Mouse (Mus musculus): ENCODE results near the gene Tmem82. TPM values are rescaled to one million over a fixed set of nuclear protein-coding genes. Genes with fewer than 3 reads are reported as not detected.

Tmem82 gene
- polyA plus RNA-seq, 1 experiment from 2014 or later = 0.43 TPM

DNA sequence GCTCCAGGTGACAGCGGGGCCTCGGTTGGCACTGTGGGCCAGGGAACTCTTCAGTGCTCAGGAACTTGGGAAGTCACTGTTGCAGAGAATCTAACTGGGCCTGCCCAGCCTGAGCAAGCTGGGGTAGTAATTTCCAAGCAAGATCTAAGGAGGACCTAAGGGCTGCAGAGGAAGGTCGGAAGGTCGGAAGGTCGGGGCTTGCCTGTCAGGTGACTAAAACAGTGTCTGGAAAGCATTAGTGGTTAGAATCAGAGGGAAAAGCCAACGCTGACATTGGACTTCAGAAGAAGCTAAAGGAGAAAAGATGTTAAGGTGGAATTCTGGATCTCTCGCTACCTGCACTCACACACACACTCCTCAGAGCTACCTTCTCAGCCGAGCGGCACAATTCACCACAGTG, 17.6 kb upstream of the Tmem82 start:
- H3K4me3 ChIP-seq = no peak overlapping the region
- no peaks in the 10 kb centered on the region for H3K9me3 ChIP-seq
- no peak overlapping the region for H3K4me2 ChIP-seq (replicated peaks)
- 86% methylated on average over 9 of the region's 9 CpGs for WGBS
- peaks cover 82% of the 10 kb centered on the region for H3K36me3 ChIP-seq
- H3K27ac ChIP-seq = no peak overlapping the region
- no peaks in the 10 kb centered on the region for H3K27me3 ChIP-seq (replicated peaks)
- H3K4me1 ChIP-seq = no peaks in the 10 kb centered on the region
- no peak overlapping the region for H3K9ac ChIP-seq
- ATAC-seq (ENCODE audit: low FRiP score, low read depth) = no peak

DNA sequence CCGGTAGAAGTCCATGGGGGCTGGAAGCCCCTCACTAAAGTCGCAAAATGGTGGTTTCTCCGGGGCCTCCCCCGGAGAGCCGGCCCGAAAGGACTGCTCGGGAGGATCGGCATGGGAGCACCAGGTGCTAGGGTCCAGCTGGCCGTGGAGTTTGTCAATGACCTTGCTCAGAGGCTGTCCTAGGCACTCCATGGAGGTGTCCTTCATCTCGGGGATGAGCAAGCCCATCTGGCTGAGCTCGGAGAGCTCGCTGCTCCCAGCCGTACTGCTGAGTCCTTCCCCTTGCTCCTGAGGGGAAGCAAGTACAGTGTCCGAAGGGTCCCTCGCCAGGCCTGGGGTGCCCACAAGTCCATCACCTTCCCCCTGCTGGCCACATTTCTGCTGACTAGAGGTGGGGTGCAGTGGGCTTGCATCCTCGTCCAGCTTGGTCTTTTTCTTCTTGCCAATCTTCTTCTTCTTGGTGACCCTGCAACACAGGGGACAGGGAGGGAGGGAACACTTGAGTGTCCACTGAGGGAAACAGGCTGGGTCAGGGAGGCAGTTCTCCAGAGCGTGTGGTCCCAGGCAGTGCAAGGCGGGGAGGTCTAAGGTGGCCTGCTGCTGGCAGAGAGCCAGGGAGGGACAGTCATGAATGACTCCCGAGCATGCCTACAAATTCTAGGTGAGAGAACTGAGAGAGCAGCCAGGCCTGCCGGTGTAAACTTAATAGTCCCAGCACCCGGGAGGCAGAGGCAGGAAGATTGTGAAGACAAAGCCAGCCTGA, 13.9 kb upstream of the Tmem82 start:
- 94% methylated on average over 21 of the region's 21 CpGs for WGBS
- no peaks in the 10 kb centered on the region for H3K9me3 ChIP-seq
- no peak for ATAC-seq (ENCODE audit: low FRiP score, low read depth)
- no peak overlapping the region for H3K4me2 ChIP-seq (replicated peaks)
- H3K4me3 ChIP-seq = no peak overlapping the region
- H3K4me1 ChIP-seq = no peaks in the 10 kb centered on the region
- H3K27ac ChIP-seq = no peak overlapping the region
- no peaks in the 10 kb centered on the region for H3K27me3 ChIP-seq (replicated peaks)
- H3K9ac ChIP-seq = no peak overlapping the region
- peaks cover 84% of the 10 kb centered on the region for H3K36me3 ChIP-seq

DNA sequence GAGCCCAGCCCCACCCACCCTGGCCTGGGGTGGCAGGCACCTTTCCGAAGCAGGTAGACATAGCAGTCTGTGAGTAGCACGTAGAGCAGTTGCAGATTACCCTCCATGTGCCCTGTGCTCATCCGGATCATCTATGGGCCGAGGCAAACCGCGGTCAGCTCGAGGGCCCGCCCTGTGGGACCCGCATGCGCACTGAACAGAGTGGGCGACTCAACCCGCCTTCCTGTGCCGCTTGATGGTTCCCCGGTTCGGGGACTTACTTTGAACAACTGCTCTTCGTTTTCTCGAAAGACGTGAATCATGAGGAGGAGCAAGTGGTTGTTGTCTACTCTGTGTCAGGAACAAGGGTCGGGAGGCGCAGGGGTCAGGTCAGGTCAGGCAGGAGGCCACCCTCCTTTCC, 12.8 kb upstream of the Tmem82 start:
- no peaks in the 10 kb centered on the region for H3K27me3 ChIP-seq (replicated peaks)
- H3K27ac ChIP-seq = no peak overlapping the region
- H3K9me3 ChIP-seq = no peaks in the 10 kb centered on the region
- H3K9ac ChIP-seq = no peak overlapping the region
- peaks cover 81% of the 10 kb centered on the region for H3K36me3 ChIP-seq
- H3K4me3 ChIP-seq = no peak overlapping the region
- 95% methylated on average over 20 of the region's 20 CpGs for WGBS
- ATAC-seq (ENCODE audit: low FRiP score, low read depth) = no peak
- no peak overlapping the region for H3K4me2 ChIP-seq (replicated peaks)
- H3K4me1 ChIP-seq = no peaks in the 10 kb centered on the region

DNA sequence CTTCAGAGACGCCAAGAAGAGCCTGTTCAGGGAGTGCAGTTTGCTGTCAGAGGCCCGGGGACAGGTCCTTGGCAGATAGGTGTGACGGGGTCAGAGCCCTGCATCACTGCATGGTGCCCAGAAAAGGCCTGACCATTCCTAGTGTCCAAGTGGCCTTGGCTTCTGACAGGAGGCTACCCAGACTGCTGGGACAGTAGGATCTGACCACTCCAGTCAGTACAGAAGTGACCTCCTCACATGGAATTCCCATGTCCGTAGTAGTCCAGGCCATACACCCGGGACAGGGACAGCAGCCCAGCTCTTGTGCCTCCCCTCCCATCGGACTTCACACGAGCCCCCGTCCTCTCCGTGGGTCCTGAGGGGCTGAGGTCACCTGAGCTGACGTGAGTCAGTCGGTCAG, 11.6 kb upstream of the Tmem82 start:
- Histone ChIP-seq H3K36me3 (peaks cover 83% of the 10 kb centered on the region), H3K4me3 (no peak overlapping the region), H3K27ac (no peak overlapping the region), H3K4me2 (replicated peaks) (no peak overlapping the region), H3K27me3 (replicated peaks) (no peaks in the 10 kb centered on the region), H3K9me3 (no peaks in the 10 kb centered on the region), H3K4me1 (no peaks in the 10 kb centered on the region), H3K9ac (no peak overlapping the region)
- ATAC-seq (ENCODE audit: low FRiP score, low read depth) = no peak
- 95% methylated on average over 11 of the region's 11 CpGs for WGBS

DNA sequence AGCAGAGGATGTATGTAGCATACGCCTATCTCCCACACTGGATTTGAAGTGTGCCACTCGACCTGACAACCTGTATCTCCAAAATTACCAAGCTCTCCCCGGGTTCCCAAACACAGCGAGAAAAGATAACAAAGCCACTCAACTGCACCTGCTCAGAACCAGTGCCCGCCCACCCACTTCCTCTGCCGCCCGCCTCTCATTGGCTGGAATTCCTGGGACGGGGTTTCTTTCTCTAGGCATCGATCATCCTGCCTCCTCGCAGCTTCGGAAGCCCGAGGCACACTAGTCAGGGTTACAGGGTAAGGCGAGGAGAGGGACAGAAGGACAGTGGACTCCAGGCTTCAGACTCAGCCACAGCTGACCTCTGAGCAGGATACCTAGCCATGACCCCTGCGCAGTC, 10.2 kb upstream of the Tmem82 start:
- WGBS = 83% methylated on average over 14 of the region's 14 CpGs

DNA sequence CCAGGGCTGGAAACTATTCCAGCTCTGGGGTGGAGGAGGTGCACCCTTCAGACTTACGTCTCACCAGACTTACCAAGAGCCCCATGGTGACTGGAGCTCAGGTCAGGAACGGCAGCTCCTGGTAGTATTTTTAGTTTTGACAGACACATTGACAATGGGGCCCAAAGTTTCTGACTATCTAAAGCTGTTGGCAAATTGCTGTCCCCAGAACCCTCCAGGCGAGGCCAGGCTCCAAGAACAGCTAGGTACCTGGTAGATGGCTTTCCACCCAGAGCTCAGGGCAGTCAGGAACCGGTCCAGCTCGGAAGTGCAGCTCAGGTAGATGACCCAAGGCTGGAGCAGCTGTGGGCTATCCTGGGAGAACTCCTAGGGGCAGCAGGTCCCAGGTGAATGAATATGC, 9.1 kb upstream of the Tmem82 start:
- H3K27me3 ChIP-seq (replicated peaks) = no peaks in the 10 kb centered on the region
- H3K9me3 ChIP-seq = no peaks in the 10 kb centered on the region
- peaks cover 64% of the 10 kb centered on the region for H3K36me3 ChIP-seq
- ATAC-seq (ENCODE audit: low FRiP score, low read depth) = no peak
- no peak overlapping the region for H3K4me3 ChIP-seq
- H3K9ac ChIP-seq = no peak overlapping the region
- peaks cover 4% of the 10 kb centered on the region; the same call in 1 of the 2 replicates for H3K4me1 ChIP-seq
- H3K27ac ChIP-seq = no peak overlapping the region
- no peak overlapping the region for H3K4me2 ChIP-seq (replicated peaks)
- WGBS = 90% methylated on average over 5 of the region's 5 CpGs

More for the DNA sequence above, 10.2 kb upstream of the Tmem82 start:
- ATAC-seq (ENCODE audit: low FRiP score, low read depth) = no peak
- Histone ChIP-seq H3K9ac (no peak overlapping the region), H3K4me3 (no peak overlapping the region), H3K4me1 (no peaks in the 10 kb centered on the region), H3K4me2 (replicated peaks) (no peak overlapping the region), H3K27ac (no peak overlapping the region; the same call in 1 of the 2 replicates), H3K36me3 (peaks cover 76% of the 10 kb centered on the region), H3K9me3 (no peaks in the 10 kb centered on the region), H3K27me3 (replicated peaks) (no peaks in the 10 kb centered on the region)

DNA sequence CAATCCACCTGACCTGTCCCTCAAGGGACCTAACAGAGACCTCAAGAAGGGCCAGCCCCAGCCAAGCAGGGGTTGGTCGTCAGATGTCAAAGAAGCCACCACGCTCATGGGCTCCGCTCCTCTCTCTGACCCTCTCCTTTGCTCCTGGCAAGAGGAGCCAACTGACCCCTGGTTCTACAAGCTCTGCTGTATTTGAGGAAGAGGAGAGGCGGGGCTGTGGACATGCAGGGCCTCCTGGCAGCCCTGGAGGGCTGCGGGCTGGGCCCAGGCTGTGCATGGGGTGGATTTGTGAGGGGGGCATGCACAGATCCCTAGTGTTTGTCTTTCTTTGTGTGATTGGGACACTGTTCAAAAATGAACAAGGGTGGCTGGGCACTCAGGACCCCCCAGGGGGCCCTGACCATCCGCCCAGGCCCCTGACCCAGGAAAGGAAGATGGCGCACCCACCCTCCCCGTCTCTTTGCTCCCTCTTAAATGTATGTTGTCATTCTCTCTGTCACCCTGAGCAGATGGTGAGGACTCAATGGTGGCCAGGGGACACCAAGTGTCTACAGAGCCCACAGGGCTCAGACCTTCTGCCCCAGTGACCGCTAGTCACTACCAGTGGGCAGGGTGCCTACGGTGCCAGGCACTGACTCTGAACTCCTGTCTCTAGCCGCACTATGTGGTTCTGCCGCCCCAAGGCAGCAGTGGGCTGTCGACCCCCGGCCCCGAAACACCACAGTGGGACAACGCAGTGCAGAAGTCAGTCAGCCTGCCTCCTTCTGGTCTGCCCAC, 7.5 kb upstream of the Tmem82 start:
- no peak overlapping the region for H3K27ac ChIP-seq
- ATAC-seq (ENCODE audit: low FRiP score, low read depth) = no peak
- H3K9me3 ChIP-seq = no peaks in the 10 kb centered on the region
- H3K36me3 ChIP-seq = peaks cover 49% of the 10 kb centered on the region
- WGBS = 90% methylated on average over 16 of the region's 16 CpGs
- H3K4me2 ChIP-seq (replicated peaks) = no peak overlapping the region
- H3K9ac ChIP-seq = no peak overlapping the region
- H3K4me3 ChIP-seq = no peak overlapping the region
- H3K4me1 ChIP-seq = peaks cover 4% of the 10 kb centered on the region; the same call in 1 of the 2 replicates
- H3K27me3 ChIP-seq (replicated peaks) = no peaks in the 10 kb centered on the region

DNA sequence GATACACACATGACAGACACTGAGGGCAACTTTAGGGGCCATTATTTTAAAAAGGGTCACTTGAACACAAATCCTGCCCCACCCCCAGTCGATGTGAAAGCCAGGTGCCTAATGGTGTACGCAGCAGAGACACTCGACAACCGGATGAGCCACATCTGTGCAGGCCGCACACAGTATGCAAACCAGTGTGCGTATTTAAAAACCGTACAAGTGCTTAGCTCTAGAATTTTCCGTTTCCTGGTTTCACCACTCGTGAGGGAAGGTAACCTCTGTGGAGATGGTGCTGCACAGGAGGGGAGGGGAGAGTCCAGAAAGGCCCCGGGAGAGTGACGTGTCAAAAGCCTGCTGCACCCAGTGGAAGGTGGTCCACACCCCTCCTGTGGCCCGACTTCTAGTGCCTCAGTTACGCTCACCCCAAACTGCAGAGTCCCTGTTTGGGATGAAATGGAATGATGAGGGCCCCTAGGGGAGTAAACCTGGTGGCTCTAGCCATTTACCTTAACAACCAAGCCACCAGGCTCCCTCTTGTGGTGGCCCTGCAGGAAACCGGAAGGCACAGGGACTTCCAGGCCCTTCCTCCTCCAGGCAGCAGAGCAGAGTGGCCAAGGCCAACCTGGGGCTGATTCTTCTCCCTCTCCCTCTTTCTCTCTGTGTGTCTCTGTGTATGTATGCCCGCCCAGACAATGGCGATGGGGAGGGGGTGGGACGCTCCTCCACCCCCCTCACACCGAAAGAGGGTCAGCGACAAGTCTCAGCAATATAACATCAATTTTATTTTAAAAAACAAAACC, 6.7 kb upstream of the Tmem82 start:
- H3K4me1 ChIP-seq = peaks cover 4% of the 10 kb centered on the region; the same call in 1 of the 2 replicates
- peaks cover 41% of the 10 kb centered on the region for H3K36me3 ChIP-seq
- WGBS = 80% methylated on average over 19 of the region's 19 CpGs
- H3K9ac ChIP-seq = no peak overlapping the region
- H3K9me3 ChIP-seq = no peaks in the 10 kb centered on the region
- H3K4me2 ChIP-seq (replicated peaks) = no peak overlapping the region
- H3K27ac ChIP-seq = no peak overlapping the region
- ATAC-seq (ENCODE audit: low FRiP score, low read depth) = no peak
- H3K4me3 ChIP-seq = no peak overlapping the region
- no peaks in the 10 kb centered on the region for H3K27me3 ChIP-seq (replicated peaks)

DNA sequence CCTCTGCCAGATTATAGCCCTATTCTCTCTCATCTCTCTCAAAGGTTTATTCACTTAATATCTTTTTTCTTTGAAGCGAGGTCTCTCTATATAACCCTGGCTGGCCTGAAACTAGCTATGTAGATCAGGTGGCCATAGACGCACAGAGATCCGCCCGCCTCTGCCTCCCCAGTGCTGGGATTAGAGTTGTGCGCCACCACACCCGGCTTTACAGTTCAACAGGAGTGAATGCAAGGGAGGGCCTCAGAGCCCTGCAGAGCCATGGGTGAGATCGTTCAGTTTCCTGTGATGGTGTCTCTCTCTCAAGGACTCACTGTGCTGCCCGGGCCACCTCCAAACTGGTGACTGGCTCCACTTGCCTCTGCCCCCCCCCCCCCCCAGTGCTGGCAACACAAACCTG, 5.7 kb upstream of the Tmem82 start:
- Histone ChIP-seq H3K27ac (no peak overlapping the region), H3K4me3 (no peak overlapping the region), H3K27me3 (replicated peaks) (no peaks in the 10 kb centered on the region), H3K9me3 (no peaks in the 10 kb centered on the region), H3K9ac (no peak overlapping the region), H3K4me1 (peaks cover 4% of the 10 kb centered on the region; the same call in 1 of the 2 replicates), H3K4me2 (replicated peaks) (no peak overlapping the region), H3K36me3 (peaks cover 31% of the 10 kb centered on the region)
- ATAC-seq (ENCODE audit: low FRiP score, low read depth) = no peak
- WGBS = 93% methylated on average over 8 of the region's 8 CpGs

DNA sequence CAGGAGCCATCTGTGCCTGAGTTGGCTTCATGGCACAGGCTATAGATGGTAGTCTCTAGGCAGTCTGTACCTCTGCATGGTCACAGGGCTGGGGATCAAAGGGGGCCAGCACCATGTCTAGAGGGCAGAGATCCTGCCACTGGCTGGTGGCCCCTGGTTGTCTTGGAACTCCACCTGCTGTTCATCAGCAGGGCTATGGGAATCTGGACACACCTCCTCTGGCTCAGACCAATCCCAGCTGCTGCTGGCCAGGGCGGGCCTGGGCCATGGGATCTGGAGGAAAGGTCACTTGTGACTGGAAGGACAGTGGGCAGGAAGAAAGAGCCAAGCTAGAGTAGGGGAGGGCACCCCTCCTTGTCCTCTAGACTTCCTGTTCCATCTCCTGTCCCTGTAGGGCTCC, 5.2 kb upstream of the Tmem82 start, which contains the start of gene Slc25a34:
Gene Slc25a34 (minus strand): TSS at position 156 of the 400 bp plus-strand sequence.
- 65% methylated on average over 1 of the region's 1 CpGs for WGBS
- H3K4me2 ChIP-seq (replicated peaks) = no peak within 1 kb of the TSS
- no peak for ATAC-seq (ENCODE audit: low FRiP score, low read depth)
- H3K27ac ChIP-seq = no peak within 1 kb of the TSS
- H3K36me3 ChIP-seq = peaks cover 26% of the 10 kb centered on the region
- H3K9ac ChIP-seq = no peak within 1 kb of the TSS
- no peaks in the 10 kb centered on the region for H3K27me3 ChIP-seq (replicated peaks)
- peaks cover 4% of the 10 kb centered on the region; the same call in 1 of the 2 replicates for H3K4me1 ChIP-seq
- H3K9me3 ChIP-seq = no peaks in the 10 kb centered on the region
- H3K4me3 ChIP-seq = no peak within 1 kb of the TSS

DNA sequence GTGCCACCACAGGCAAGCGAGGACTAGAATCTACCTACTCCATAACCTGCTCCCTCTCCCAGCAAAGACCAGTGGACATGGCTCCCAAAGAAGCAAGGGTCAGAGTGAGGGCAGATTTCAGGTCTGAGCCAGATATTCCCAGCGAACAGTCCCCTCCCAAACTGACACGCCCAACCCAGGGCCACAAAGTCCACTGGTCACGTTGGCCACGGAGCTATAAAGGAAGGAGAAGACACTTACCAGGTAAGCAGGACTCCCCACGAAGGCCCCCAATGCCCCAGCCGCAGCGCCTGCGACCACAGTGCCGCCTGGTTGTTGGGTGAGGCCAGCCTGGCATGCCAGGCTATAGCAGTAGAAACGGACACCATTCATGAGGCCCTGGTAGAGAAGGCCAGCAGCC, 4.6 kb upstream of the Tmem82 start:
- Histone ChIP-seq H3K36me3 (peaks cover 20% of the 10 kb centered on the region), H3K9me3 (no peaks in the 10 kb centered on the region), H3K4me2 (replicated peaks) (no peak overlapping the region), H3K4me1 (peaks cover 4% of the 10 kb centered on the region; the same call in 1 of the 2 replicates), H3K27me3 (replicated peaks) (no peaks in the 10 kb centered on the region), H3K27ac (no peak overlapping the region), H3K4me3 (no peak overlapping the region), H3K9ac (no peak overlapping the region)
- ATAC-seq (ENCODE audit: low FRiP score, low read depth) = no peak
- WGBS = 90% methylated on average over 11 of the region's 11 CpGs

DNA sequence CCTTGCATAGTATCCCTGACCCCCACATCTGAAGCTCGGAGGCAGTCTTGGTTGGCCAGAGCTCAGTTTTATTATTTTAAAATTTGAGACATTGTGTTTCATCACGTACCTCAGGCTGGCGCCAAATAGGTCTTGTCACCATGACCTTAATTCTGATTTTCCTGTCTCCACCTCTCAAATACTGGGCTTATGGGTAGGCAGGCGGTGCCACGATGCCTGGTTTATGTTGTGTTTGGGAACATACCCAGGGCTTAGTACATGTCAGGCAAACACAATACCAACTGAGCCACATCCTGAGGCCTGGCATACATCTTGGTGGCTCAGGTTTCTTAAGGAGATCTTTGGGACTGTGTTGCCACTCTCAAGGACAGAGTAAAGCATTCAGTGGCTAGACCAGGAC, 4.1 kb upstream of the Tmem82 start:
- H3K4me3 ChIP-seq = no peak overlapping the region
- H3K27ac ChIP-seq = no peak overlapping the region
- no peak for ATAC-seq (ENCODE audit: low FRiP score, low read depth)
- H3K9me3 ChIP-seq = no peaks in the 10 kb centered on the region
- 93% methylated on average over 5 of the region's 5 CpGs for WGBS
- peaks cover 8% of the 10 kb centered on the region for H3K4me1 ChIP-seq
- peaks cover 15% of the 10 kb centered on the region for H3K36me3 ChIP-seq
- no peak overlapping the region for H3K9ac ChIP-seq
- no peak overlapping the region for H3K4me2 ChIP-seq (replicated peaks)
- 0 out of 2 replicates have a peak, but pooled peaks cover 2% of the 10 kb centered on the region for H3K27me3 ChIP-seq (replicated peaks)

Data from neural tube, embryonic 12.5 days (tissue).